Mouse (Mus musculus) frontal cortex, postnatal 14 days (tissue): ENCODE results near the gene Pard3.

ENCODE experiments used
- DNase-seq, 2 experiments: peaks; one replicate each; pipeline ENCODE4 v3.0.0; 2022; ENCODE audit warnings: low spot score in 2 of 2

Pard3 gene

DNA sequence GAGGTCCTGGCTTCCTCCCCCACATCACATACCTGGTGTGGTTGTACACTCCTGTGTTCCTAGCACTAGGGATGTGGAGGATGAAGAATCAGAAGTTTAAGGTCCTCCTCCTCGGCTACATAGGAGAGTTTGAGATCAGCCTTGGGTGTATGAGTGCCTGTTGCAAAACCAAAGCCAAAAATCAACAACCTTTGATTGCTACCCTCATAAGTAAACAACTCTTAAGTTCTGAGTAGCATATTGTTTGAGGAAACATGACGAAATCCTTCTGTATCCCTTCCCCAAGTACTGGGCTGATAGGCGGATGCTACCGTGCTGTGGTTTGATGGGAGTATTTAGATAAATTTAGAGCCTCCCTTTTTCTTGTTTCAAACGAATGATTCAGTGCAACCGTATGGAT is 20.9 kb downstream of the Pard3 start:
- no peak for DNase-seq

- DNase-seq, result no peak
Measured at GRCm38 (mm10) chr8:127087434-127087833, 23.7 kb downstream of the Pard3 start.

GRCm38 (mm10) chr8:127088372-127088771 is 24.7 kb downstream of the Pard3 start:
- DNase-seq, result no peak

DNA sequence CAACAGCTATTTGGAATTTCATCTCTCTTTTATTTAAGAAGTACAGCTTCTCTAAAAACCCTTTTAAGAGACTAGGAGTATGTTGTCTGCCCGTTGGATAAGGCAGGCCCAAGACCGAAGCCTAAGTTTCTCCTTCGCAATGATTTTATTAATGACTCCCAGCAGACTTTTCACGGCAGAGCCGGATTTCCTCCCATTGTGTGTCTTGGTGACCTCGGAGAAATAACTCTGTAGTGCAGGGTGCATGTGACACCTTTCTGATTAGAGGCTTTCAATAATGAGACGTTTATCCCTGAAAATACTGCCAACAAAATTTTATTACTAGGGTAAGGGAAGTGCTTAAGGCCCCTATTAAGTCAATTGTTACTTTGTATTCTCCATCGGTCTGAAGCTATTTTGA is 25.3 kb downstream of the Pard3 start:
- DNase-seq, result no peak

DNA sequence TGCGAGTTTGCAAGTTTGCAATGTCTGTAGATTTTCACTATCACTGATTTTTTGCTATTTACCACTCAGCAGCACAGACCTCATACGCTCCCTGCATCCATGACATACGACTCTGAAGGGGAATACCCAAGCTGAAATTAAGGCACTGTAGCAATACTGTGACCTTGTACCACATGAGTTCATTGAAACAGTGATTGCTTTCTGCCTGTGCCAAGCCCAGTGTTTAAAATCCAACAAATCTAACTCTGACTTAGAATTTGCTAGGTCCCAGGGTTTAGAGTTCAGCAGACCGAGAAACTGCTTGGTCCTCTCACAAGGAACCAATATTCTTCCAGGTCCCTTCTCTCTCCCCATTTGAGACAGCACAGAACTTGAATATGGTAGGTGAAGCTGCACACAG is 26.7 kb downstream of the Pard3 start:
- DNase-seq, result no peak

DNA sequence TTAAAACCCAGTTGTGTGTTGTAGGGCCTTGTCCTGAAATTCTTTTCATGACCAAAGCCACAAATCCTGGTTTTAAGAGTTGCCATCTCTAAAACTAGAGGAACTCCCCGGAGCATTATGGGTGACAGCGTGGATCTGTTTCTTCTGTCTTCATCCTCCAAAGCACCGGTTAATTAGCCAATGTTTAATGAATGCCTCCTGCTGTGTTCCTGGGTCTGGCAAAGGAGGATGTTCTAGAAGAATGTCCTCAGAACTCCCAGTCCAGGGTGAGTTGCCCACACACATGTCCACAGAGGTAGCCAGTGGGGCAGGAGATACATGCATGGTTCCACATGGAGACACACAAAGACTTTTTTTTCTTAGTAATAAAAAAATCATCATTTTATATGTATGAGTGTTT is 28.2 kb downstream of the Pard3 start:
- no peak for DNase-seq

DNA sequence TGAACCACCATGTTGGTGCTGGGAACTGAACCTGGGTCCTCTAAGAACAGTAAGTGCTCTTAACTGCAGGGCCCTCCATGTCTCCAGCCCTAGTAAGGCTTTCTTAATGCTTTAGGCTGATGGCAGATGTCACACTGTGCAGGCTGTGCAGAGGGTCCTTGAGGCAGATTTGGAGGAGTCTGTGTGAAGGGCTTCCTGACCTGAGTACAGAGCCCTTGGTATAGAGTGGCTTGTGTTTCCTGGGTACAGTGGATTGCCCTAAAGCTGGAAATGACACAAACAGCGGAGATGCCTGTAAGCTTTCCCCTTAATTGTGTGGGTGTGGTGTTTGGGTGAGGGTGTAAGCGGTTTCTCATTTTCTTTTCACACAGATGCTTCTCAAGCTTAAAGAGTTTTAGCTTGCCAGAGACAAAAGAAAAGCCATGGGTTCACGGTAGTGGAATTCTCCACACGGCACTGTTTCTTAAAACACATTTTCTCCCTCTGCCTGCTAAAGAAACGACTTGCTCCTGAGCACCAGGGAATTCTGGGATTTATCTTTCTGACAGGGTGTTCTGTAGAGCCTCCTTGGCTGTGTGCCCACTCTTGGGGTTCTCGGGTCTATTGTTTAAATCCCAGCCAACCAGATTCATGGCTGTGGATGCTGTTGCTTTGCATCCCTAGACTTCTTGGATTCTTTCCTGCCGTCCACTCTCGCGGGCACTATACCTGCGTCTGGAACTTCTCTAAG is 28.9 kb downstream of the Pard3 start:
- peak; percentile 8 to 15 for DNase-seq

- DNase-seq, result no peak
Measured at GRCm38 (mm10) chr8:127093113-127093426, 29.4 kb downstream of the Pard3 start.

GRCm38 (mm10) chr8:127095763-127096162 is 32.1 kb downstream of the Pard3 start:
- no peak for DNase-seq

DNA sequence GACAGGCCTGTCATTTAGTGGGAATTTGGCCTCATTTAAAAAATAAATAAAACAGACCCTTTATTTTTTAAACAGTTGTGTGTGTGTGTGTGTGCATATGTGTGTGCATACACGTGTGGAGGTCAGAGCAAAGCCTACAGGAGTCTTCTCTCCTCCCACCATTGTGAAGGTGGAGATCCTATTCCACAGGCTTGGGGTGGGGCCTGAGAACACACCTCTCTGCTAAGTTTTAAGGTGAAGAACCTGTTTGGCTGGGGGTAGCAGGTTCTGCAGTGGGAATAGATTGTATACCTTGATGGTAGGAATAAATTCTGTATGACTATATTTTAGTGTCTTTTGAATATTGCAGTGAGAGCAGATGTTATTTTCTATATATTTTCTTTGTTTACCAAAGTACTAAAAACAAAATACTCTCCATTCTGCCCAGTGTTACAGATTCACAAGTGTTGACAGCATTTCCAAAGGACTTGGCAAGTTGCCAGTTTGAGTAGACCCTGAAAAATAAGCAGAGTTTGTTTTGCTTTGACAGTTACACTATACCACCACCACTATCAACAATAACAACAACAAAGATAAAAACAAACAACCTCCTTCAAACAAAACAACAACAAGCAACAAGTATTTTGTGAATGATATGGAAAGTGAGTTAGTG is 35.9 kb downstream of the Pard3 start:
- no peak for DNase-seq

- no peak for DNase-seq
Measured at GRCm38 (mm10) chr8:127103256-127103655, 39.6 kb downstream of the Pard3 start.

DNA sequence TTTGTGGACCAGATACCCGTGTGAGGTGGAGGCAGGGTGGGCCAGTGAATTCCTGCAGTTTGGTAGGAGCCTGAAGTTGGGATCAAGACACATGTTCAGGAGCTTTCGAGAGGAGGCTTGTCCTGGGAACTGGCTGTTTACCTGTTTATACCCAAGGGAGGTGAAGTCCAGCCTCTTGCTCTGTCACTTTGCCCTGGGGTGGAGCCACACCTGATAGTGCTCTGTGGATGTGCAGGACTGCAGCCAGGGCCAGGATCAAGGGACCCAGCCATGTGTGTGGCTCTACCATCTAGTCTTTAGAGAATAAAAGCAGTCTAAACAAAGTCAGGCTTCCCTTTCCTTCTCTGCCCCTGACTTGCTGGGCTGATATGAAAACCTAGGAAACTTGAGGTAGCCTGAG is 40.9 kb downstream of the Pard3 start:
- DNase-seq, result no peak

GRCm38 (mm10) chr8:127107928-127108327 is 44.2 kb downstream of the Pard3 start:
- peak; percentile 9 to 46 for DNase-seq

DNA sequence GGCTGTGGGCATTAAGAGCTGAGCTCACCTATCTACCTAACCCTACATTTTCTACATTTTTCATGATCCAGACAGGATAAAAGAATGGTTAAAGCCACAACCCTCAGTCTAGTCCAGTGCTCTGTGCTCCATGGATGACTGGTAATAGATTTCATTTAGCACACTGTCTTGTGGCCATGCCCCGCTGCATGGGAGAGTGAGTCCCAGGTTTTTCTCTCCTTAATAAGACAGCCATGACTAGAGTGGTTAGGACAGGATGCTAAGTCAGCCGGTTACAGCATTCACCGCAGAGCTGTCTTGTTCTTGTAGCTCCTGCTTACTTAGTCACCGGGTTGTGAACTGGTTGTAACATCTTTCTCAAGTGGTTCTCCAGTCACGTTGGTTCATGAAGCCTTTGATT is 49.5 kb downstream of the Pard3 start:
- DNase-seq, result no peak

DNA sequence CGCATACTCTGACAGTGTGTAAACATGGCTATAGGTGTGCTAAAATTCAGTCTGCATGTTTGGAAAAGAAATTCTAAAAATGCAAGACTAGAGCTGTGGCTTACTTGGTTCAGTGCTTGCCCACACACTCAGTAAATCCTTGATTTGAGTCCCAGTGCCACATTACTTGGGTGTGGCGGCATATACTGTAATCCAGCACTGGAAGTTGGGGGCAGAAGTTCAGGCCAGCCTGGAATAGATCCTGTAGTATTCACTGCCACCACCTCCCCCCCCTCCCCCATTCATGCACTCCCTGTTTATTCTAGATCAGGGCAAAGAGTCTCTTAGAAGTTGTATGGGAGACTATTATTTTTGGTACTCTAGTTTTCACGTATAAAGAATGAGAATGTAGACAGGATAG is 52.1 kb downstream of the Pard3 start:
- no peak for DNase-seq

- DNase-seq, result no peak
Measured at GRCm38 (mm10) chr8:127118373-127118861, 54.7 kb downstream of the Pard3 start.

DNA sequence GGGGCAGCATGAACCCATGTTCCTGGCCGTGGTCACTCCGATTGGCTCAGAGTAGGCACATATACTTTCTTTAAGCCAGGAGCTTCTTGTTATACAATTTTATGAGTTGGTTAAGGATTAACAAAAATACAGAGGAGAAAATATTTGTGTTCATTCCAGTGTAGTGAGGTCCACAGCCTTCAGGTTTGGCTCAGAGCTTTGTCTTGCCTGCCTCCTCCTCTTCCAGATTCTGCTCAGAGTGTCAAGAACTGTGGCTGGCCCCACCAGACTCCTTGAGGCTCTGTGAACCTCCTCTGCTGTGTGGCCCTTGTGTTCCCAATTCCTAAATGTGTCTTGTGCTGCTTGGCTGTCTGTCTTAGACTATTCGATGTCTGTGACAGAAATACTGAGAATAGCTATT is 59.7 kb downstream of the Pard3 start:
- DNase-seq, result no peak

GRCm38 (mm10) chr8:127124795-127125194 is 61.1 kb downstream of the Pard3 start:
- DNase-seq, result no peak

- no peak for DNase-seq
Measured at GRCm38 (mm10) chr8:127125686-127126683, 62.3 kb downstream of the Pard3 start.

GRCm38 (mm10) chr8:127128781-127129396 is 65.2 kb downstream of the Pard3 start:
- DNase-seq, result no peak

- no peak for DNase-seq
Measured at GRCm38 (mm10) chr8:127134327-127134726, 70.6 kb downstream of the Pard3 start.

- no peak for DNase-seq
Measured at GRCm38 (mm10) chr8:127136201-127136600, 72.5 kb downstream of the Pard3 start.
